Mouse (Mus musculus) monocyte, adult 59 days (primary cell): ENCODE data around the gene Wtip. TPM values are rescaled to one million over a fixed set of nuclear protein-coding genes. Genes with fewer than 3 reads are reported as not detected.

Source experiments
- total RNA-seq, 2 experiments: library from RNA; stranded (reverse); gene quantifications; one replicate each; pipeline ENCODE4 v1.2.4; 2023

Wtip gene
- total RNA-seq = 1 to 10 TPM; 1.1 to 1.7 TPM

GRCm38 (mm10) chr7:34133117-34133762 lies at the start of gene Wtip:
Wtip (minus strand) TSS chr7:34133268.

GRCm38 (mm10) chr7:34169454-34169853 lies 36.4 kb upstream of the Wtip start, which contains the start of gene Uba2:
Uba2 (minus strand) TSS chr7:34169599.

GRCm38 (mm10) chr7:34094911-34095481 lies 38.1 kb downstream of the Wtip start, which contains the start of gene Scgb1b30:
Scgb1b30 (plus strand) TSS chr7:34095431.

Other genes with a start within 250 kb of the Wtip start
- not detected for gene Scgb2b26, start 188.2 kb downstream of the Wtip start, total RNA-seq
- gene Scgb2b27, start 119.3 kb downstream of the Wtip start, total RNA-seq = not detected
- gene Scgb1b27, start 111.8 kb downstream of the Wtip start, total RNA-seq = not detected
- not detected for gene Scgb1b30, start 37.8 kb downstream of the Wtip start, total RNA-seq
- 10 to 100 TPM; 53.4 to 55.5 TPM for gene Uba2, start 36.3 kb upstream of the Wtip start, total RNA-seq
- 10 to 100 TPM; 26.0 to 31.0 TPM for gene Pdcd2l, start 63.4 kb upstream of the Wtip start, total RNA-seq
- 100 to 1,000 TPM; 331 to 386 TPM for gene Gpi1, start 97.1 kb upstream of the Wtip start, total RNA-seq
- not detected for gene Gm6096, start 117.8 kb upstream of the Wtip start, total RNA-seq
- gene 4931406P16Rik, start 180.3 kb upstream of the Wtip start, total RNA-seq = 10 to 100 TPM; 33.0 to 37.3 TPM